Mouse (Mus musculus) embryonic fibroblast, embryonic 13.5 days (primary cell): Measurements from ENCODE around the gene Rnf215. TPM values are rescaled to one million over a fixed set of nuclear protein-coding genes. Genes with fewer than 3 reads are reported as not detected.

ENCODE experiments used
- H3K27ac ChIP-seq: 2 replicates; pipeline ENCODE4 v1.5.1; 2012; ENCODE audit warnings: low read length, control low read depth, inconsistent platforms; ENCODE audit not compliant: insufficient read depth
- H3K4me1 ChIP-seq: 2 replicates; pipeline ENCODE4 v1.6.1; 2011; ENCODE audit warnings: low read length; ENCODE audit not compliant: control insufficient read depth, insufficient read depth
- H3K4me3 ChIP-seq: 2 replicates; pipeline ENCODE4 v1.5.1; 2011; ENCODE audit warnings: mild to moderate bottlenecking, control low read depth, low read length; ENCODE audit not compliant: insufficient read depth
- CTCF ChIP-seq: IDR thresholded peaks from 2 replicates; pipeline ENCODE4 v1.5.1; 2011; ENCODE audit warnings: mild to moderate bottlenecking, control low read depth, low read length, moderate library complexity, borderline replicate concordance; ENCODE audit not compliant: insufficient read depth
- POLR2A ChIP-seq: IDR thresholded peaks from 2 replicates; pipeline ENCODE4 v1.6.1; 2011; ENCODE audit warnings: low read depth, mild to moderate bottlenecking, control low read depth, low read length, moderate library complexity
- polyA plus RNA-seq: library from polyadenylated mRNA; stranded (reverse); fragments of >200 nt; gene quantifications from 2 replicates; pipeline ENCODE4 v1.2.4, GENCODE M21; 2011; ENCODE audit warnings: low read depth; ENCODE audit not compliant: missing spikeins, insufficient read length

The Rnf215 gene
- 16.4 and 19.6 TPM in 2 replicates for polyA plus RNA-seq

GRCm38 (mm10) chr11:4134986-4135935, at the start of gene Rnf215:
Gene Rnf215 (plus strand): TSS chr11:4135202.
- H3K4me1 ChIP-seq: peaks cover 5% of the 10 kb centered on the region; the same call in 1 of the 2 replicates
- TF ChIP-seq POLR2A (peak; percentile 91), CTCF (peak; percentile 42; the same call in 1 of the 2 replicates)

GRCm38 (mm10) chr11:4086246-4086645, 48.8 kb upstream of the Rnf215 start:
- no peak overlapping the region for H3K27ac ChIP-seq
- no peak for TF ChIP-seq CTCF
- TF ChIP-seq POLR2A: no peak
- no peaks in the 10 kb centered on the region for H3K4me1 ChIP-seq
- H3K4me3 ChIP-seq: no peak overlapping the region

More at GRCm38 (mm10) chr11:4134986-4135935, at the start of gene Rnf215:
- Histone ChIP-seq H3K4me3 (peak within 1 kb of the TSS; percentile 60), H3K27ac (peak within 1 kb of the TSS; percentile 69)

- no peak for TF ChIP-seq CTCF
- TF ChIP-seq POLR2A: no peak
- Histone ChIP-seq H3K4me3 (no peak overlapping the region), H3K27ac (no peak overlapping the region), H3K4me1 (no peaks in the 10 kb centered on the region)
Measured at GRCm38 (mm10) chr11:4087267-4087666, 47.7 kb upstream of the Rnf215 start.

DNA sequence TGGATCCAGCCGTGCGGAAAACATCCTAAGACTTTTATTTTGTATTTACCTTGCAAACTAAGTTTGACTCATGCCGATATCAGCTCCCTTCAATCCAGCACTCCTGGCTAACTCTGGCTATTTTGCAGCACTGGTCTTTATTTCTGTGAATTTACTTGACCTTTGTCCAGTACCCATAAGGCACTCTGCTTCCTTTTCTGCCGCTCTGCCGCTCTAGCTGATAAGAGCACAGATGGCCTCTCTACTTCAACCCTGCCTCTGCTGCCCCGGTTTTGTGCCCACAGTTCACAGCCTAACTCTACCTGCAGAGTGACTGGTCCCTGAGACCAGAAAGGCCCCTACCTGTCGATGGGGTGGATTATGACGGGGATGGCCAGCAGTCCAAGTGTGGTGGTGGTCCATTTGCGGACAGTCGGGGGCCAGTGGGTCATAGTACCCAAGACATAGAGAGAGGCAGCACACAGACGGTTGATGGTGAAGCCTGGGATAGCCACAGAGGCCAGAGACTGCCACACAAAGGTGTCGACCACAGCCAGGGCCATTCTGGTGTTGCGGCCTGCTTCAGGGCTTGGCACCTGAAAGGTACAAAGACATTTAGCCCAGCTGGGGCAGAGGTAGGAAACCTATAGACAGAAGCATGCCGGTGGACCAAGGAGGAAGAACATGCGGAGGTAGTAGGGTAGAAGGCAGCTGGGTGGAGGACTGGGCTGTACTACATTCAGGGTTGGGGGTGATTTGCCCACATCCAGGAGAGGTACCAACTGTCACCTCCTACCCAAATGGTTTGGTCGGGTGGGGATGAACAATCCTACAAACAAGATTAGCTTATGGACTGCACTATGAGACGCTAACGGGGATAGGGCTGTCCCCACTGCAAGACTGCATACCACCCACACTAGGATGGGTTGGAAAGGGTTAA, 41.3 kb upstream of the Rnf215 start:
- Histone ChIP-seq H3K4me3 (no peak overlapping the region), H3K27ac (no peak overlapping the region), H3K4me1 (peaks cover 2% of the 10 kb centered on the region; the same call in 1 of the 2 replicates)
- TF ChIP-seq POLR2A: no peak
- TF ChIP-seq CTCF: no peak

GRCm38 (mm10) chr11:4094378-4095170, 40.4 kb upstream of the Rnf215 start:
- peaks cover 2% of the 10 kb centered on the region; the same call in 1 of the 2 replicates for H3K4me1 ChIP-seq
- H3K4me3 ChIP-seq: peak overlapping the region; percentile 15; the same call in 1 of the 2 replicates
- TF ChIP-seq CTCF (no peak), POLR2A (no peak)
- H3K27ac ChIP-seq: no peak overlapping the region

DNA sequence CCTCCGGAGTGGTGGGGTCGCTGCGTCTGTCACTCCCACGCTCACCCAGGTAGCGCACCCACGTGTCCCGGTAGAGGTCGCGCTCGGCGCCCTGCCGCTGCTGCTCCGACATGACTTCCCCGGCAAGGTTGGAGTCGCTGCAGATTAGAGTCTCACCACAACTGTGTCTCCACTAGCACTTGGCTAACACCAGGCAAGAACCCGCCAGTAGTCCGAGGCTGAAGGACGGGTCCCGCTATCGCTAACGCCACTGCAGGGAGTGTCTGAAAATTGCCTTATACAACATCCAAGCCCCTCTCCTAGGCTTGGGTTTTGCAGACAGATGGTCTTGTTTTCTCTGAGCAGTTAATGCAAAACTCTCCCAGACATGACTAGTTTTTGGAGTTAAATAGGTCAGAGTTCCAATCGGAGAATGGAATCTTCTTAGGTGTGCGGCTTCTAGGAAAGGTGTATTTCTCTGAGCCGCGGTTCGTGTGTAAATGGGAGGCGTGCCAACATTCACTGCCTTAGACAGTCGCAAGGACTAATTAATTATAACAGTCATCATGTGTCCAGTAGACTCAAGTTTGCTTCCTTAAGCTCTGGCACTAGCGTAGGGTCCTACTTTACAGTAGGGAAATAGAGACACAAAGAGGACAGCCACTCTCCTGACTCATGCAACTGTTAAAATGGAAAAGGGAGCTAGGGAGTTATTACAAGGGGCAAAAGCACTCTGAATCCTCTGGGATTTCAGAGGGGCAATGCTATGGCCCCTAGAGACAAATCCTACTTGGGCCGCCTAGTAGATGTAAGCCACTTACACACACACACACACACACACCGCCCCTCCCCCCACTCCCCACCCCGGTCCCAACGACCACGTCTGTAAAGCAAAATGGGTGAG, 39.6 kb upstream of the Rnf215 start, which contains the start of gene Mtfp1:
Gene Mtfp1, minus strand, starts transcription at position 275 of the 883 bp plus-strand sequence.
- peak within 1 kb of the TSS; percentile 44 for H3K4me3 ChIP-seq
- H3K27ac ChIP-seq: peak within 1 kb of the TSS; percentile 37
- no peak; the same call in 1 of the 2 replicates for TF ChIP-seq POLR2A
- TF ChIP-seq CTCF: peak; percentile 19; the same call in 1 of the 2 replicates
- H3K4me1 ChIP-seq: peaks cover 2% of the 10 kb centered on the region; the same call in 1 of the 2 replicates

- Histone ChIP-seq H3K4me3 (peak overlapping the region; percentile 46), H3K4me1 (peaks cover 2% of the 10 kb centered on the region; the same call in 1 of the 2 replicates), H3K27ac (peak overlapping the region; percentile 63)
- TF ChIP-seq CTCF (no peak), POLR2A (peak; percentile 99)
Measured at GRCm38 (mm10) chr11:4096054-4096984, 38.7 kb upstream of the Rnf215 start.
